Mouse (Mus musculus) embryonic facial prominence, embryonic 10.5 days (tissue): Measurements from ENCODE around the gene H3f3a. TPM values are rescaled to one million over a fixed set of nuclear protein-coding genes. Genes with fewer than 3 reads are reported as not detected.

Source experiments
- DNase-seq: peaks from one replicate; pipeline ENCODE4 v3.0.0-alpha.2; 2017; ENCODE audit warnings: low spot score
- H3K27ac ChIP-seq: fragments of 300-500 bp; sonication (generic); replicated peaks from 2 replicates; pipeline ENCODE4 v1.5.1; 2016; ENCODE audit warnings: mild to moderate bottlenecking
- H3K27me3 ChIP-seq: fragments of 300-500 bp; sonication (generic); replicated peaks from 2 replicates; pipeline ENCODE4 v1.6.1; 2016; ENCODE audit warnings: low read depth, mild to moderate bottlenecking; ENCODE audit not compliant: poor library complexity, severe bottlenecking
- H3K36me3 ChIP-seq: fragments of 300-500 bp; sonication (generic); replicated peaks from 2 replicates; pipeline ENCODE4 v1.6.1; 2016; ENCODE audit warnings: mild to moderate bottlenecking, moderate library complexity
- H3K4me1 ChIP-seq: fragments of 300-500 bp; sonication (generic); 2 replicates; pipeline ENCODE4 v1.6.1; 2016
- H3K4me3 ChIP-seq: fragments of 300-500 bp; sonication (generic); 2 replicates; pipeline ENCODE4 v1.5.1; 2016; ENCODE audit warnings: mild to moderate bottlenecking, moderate library complexity
- H3K9me3 ChIP-seq: fragments of 300-500 bp; sonication (generic); 2 replicates; pipeline ENCODE4 v1.6.1; 2016; ENCODE audit warnings: mild to moderate bottlenecking
- WGBS: fragments of 180-500 bp; shearing (Covaris S2); methylation state at CpG from one replicate; pipeline ENCODE4 v1.1.7; 2016; 5-methylcytosine and 5-hydroxymethylcytosine counted together
- polyA plus RNA-seq: library from polyadenylated mRNA; unstranded; fragments of >200 nt; fragmentation: Nextera tagmentation; extraction: Ambion mirVana; gene quantifications from 2 replicates; pipeline ENCODE4 v1.2.1, GENCODE M21; 2016

Gene H3f3a
- polyA plus RNA-seq, 1 experiment from 2014 or later, result 2,772 TPM

GRCm38 (mm10) chr1:180793445-180794117 lies 20.2 kb downstream of the H3f3a start:
- Histone ChIP-seq H3K36me3 (0 out of 2 replicates have a peak, but pooled peaks cover under 1% of the 10 kb centered on the region), H3K27me3 (peaks cover 20% of the 10 kb centered on the region), H3K4me3 (peak overlapping the region; percentile 60), H3K4me1 (peaks cover 13% of the 10 kb centered on the region), H3K27ac (peak overlapping the region; percentile 59), H3K9me3 (no peaks in the 10 kb centered on the region)
- DNase-seq, result peak; percentile 22
- WGBS, result 10% methylated on average over 18 of the region's 18 CpGs

GRCm38 (mm10) chr1:180792814-180793213 lies 20.9 kb downstream of the H3f3a start:
- H3K4me3 ChIP-seq, result no peak overlapping the region
- no peaks in the 10 kb centered on the region for H3K36me3 ChIP-seq
- peaks cover 4% of the 10 kb centered on the region; the same call in 1 of the 2 replicates for H3K9me3 ChIP-seq
- no peak overlapping the region for H3K27ac ChIP-seq
- H3K4me1 ChIP-seq, result peaks cover 13% of the 10 kb centered on the region
- 88% methylated on average over 4 of the region's 4 CpGs for WGBS
- H3K27me3 ChIP-seq, result peaks cover 20% of the 10 kb centered on the region
- DNase-seq, result no peak

- Histone ChIP-seq H3K27me3 (peaks cover 20% of the 10 kb centered on the region), H3K36me3 (no peaks in the 10 kb centered on the region), H3K9me3 (peaks cover 4% of the 10 kb centered on the region; the same call in 1 of the 2 replicates), H3K4me1 (peaks cover 13% of the 10 kb centered on the region), H3K4me3 (no peak overlapping the region), H3K27ac (no peak overlapping the region)
- no peak for DNase-seq
- 86% methylated on average over 14 of the region's 14 CpGs for WGBS
Measured at GRCm38 (mm10) chr1:180791821-180792480, 21.8 kb downstream of the H3f3a start.

GRCm38 (mm10) chr1:180783580-180783928 lies 30.2 kb downstream of the H3f3a start:
- Histone ChIP-seq H3K27ac (no peak overlapping the region), H3K4me3 (no peak overlapping the region), H3K4me1 (peaks cover 5% of the 10 kb centered on the region; the same call in 1 of the 2 replicates), H3K27me3 (peaks cover 17% of the 10 kb centered on the region), H3K9me3 (peaks cover 4% of the 10 kb centered on the region; the same call in 1 of the 2 replicates), H3K36me3 (no peaks in the 10 kb centered on the region)
- no peak for DNase-seq
- WGBS, result 32% methylated on average over 3 of the region's 3 CpGs

GRCm38 (mm10) chr1:180782906-180783579 lies 30.7 kb downstream of the H3f3a start:
- WGBS, result 75% methylated on average over 9 of the region's 9 CpGs
- H3K36me3 ChIP-seq, result no peaks in the 10 kb centered on the region
- H3K4me1 ChIP-seq, result peaks cover 10% of the 10 kb centered on the region; the same call in 1 of the 2 replicates
- H3K9me3 ChIP-seq, result peaks cover 2% of the 10 kb centered on the region; the same call in 1 of the 2 replicates
- no peak for DNase-seq
- no peak overlapping the region for H3K4me3 ChIP-seq
- peaks cover 17% of the 10 kb centered on the region for H3K27me3 ChIP-seq
- no peak overlapping the region for H3K27ac ChIP-seq

GRCm38 (mm10) chr1:180781250-180781649 lies 32.5 kb downstream of the H3f3a start:
- Histone ChIP-seq H3K4me3 (no peak overlapping the region), H3K27ac (no peak overlapping the region), H3K9me3 (no peaks in the 10 kb centered on the region), H3K27me3 (peaks cover 17% of the 10 kb centered on the region), H3K4me1 (peaks cover 28% of the 10 kb centered on the region), H3K36me3 (no peaks in the 10 kb centered on the region)
- DNase-seq, result no peak
- WGBS, result 79% methylated on average over 5 of the region's 5 CpGs

- no peaks in the 10 kb centered on the region for H3K36me3 ChIP-seq
- peaks cover 38% of the 10 kb centered on the region for H3K4me1 ChIP-seq
- no peak for DNase-seq
- WGBS, result 92% methylated on average over 8 of the region's 8 CpGs
- peaks cover 17% of the 10 kb centered on the region for H3K27me3 ChIP-seq
- H3K27ac ChIP-seq, result no peak overlapping the region
- no peak overlapping the region for H3K4me3 ChIP-seq
- no peaks in the 10 kb centered on the region for H3K9me3 ChIP-seq
Measured at GRCm38 (mm10) chr1:180780291-180780690, 33.5 kb downstream of the H3f3a start.

GRCm38 (mm10) chr1:180778941-180779340 lies 34.8 kb downstream of the H3f3a start:
- peak overlapping the region; percentile 85; the same call in 1 of the 2 replicates for H3K4me3 ChIP-seq
- H3K27me3 ChIP-seq, result peaks cover 17% of the 10 kb centered on the region
- no peak overlapping the region for H3K27ac ChIP-seq
- WGBS, result 79% methylated on average over 10 of the region's 10 CpGs
- H3K9me3 ChIP-seq, result no peaks in the 10 kb centered on the region; the same call in 1 of the 2 replicates
- peaks cover 39% of the 10 kb centered on the region for H3K4me1 ChIP-seq
- no peaks in the 10 kb centered on the region for H3K36me3 ChIP-seq
- no peak for DNase-seq

- H3K27ac ChIP-seq, result peak overlapping the region; percentile 96
- WGBS, result under 1% methylated on average over 13 of the region's 13 CpGs
Measured at GRCm38 (mm10) chr1:180778403-180778754, 35.4 kb downstream of the H3f3a start.

GRCm38 (mm10) chr1:180777660-180778402 lies 35.9 kb downstream of the H3f3a start:
- no peaks in the 10 kb centered on the region for H3K36me3 ChIP-seq
- H3K27me3 ChIP-seq, result peaks cover 17% of the 10 kb centered on the region
- H3K27ac ChIP-seq, result peak overlapping the region; percentile 96
- DNase-seq, result peak; percentile 92
- peaks cover 39% of the 10 kb centered on the region for H3K4me1 ChIP-seq
- peak overlapping the region; percentile 85 for H3K4me3 ChIP-seq
- under 1% methylated on average over 56 of the region's 56 CpGs for WGBS
- H3K9me3 ChIP-seq, result no peaks in the 10 kb centered on the region; the same call in 1 of the 2 replicates

More at GRCm38 (mm10) chr1:180778403-180778754, 35.4 kb downstream of the H3f3a start:
- DNase-seq, result no peak
- Histone ChIP-seq H3K4me3 (peak overlapping the region; percentile 85), H3K36me3 (no peaks in the 10 kb centered on the region), H3K27me3 (peaks cover 17% of the 10 kb centered on the region), H3K4me1 (peaks cover 39% of the 10 kb centered on the region), H3K9me3 (no peaks in the 10 kb centered on the region; the same call in 1 of the 2 replicates)

- peaks cover 17% of the 10 kb centered on the region for H3K27me3 ChIP-seq
- no peaks in the 10 kb centered on the region for H3K36me3 ChIP-seq
- 5% methylated on average over 10 of the region's 10 CpGs for WGBS
Measured at GRCm38 (mm10) chr1:180777289-180777659, 36.5 kb downstream of the H3f3a start.

GRCm38 (mm10) chr1:180776494-180776893 lies 37.2 kb downstream of the H3f3a start:
- DNase-seq, result no peak
- Histone ChIP-seq H3K36me3 (no peaks in the 10 kb centered on the region), H3K9me3 (no peaks in the 10 kb centered on the region; the same call in 1 of the 2 replicates), H3K4me1 (peaks cover 39% of the 10 kb centered on the region), H3K4me3 (0 out of 2 replicates have a peak overlapping the region, but pooled peaks have one; percentile 85), H3K27ac (0 out of 2 replicates have a peak overlapping the region, but pooled peaks have one; percentile 96), H3K27me3 (peaks cover 17% of the 10 kb centered on the region)
- 83% methylated on average over 6 of the region's 6 CpGs for WGBS

More at GRCm38 (mm10) chr1:180777289-180777659, 36.5 kb downstream of the H3f3a start:
- Histone ChIP-seq H3K9me3 (no peaks in the 10 kb centered on the region; the same call in 1 of the 2 replicates), H3K4me1 (peaks cover 39% of the 10 kb centered on the region), H3K4me3 (peak overlapping the region; percentile 85), H3K27ac (peak overlapping the region; percentile 96)
- no peak for DNase-seq
